Mouse (Mus musculus): Measurements from ENCODE around the gene Hcrtr1. TPM values are rescaled to one million over a fixed set of nuclear protein-coding genes. Genes with fewer than 3 reads are reported as not detected.

Hcrtr1 gene
- polyA plus RNA-seq, 1 experiment from 2014 or later, result 0.34 TPM

DNA sequence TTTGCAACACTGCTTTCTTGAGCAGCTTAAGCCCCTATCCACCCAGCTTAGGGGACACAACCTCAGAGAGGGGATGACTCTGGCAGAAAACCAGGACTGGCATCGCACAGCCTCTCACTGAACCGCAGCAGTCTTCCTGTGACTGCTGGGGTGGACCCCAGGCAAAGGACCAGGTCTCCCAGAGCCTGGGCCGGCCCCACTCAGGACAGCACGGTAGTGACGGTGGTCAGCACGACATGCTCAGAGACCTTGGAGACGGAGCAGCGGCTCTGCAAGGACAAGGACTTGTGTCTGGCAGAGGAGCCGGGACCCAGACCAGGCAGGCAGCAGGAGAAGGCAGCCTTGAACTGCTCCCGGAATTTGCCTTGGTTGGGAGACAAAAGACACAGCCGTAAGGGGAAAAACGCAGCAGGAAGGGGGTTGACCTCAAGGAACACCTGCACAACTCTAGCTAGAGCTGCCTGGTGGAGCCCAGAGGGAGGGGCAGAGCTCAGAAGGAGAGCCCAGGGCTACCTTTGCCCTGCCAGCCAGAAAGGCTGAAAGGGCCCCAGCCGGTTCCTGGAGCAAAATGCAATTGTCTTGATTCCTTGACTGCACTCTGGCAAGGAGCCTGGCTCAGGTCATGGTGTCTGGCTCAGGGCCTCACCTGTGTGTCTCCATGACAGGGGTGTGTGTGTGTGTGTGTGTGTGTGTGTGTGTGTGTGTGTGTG is 8.4 kb downstream of the Hcrtr1 start:
- 51% methylated on average over 13 of the region's 13 CpGs for WGBS
- no peak overlapping the region for H3K4me3 ChIP-seq (ENCODE audit: low read length)
- H3K9me3 ChIP-seq (ENCODE audit: control insufficient read depth, low read length), result no peaks in the 10 kb centered on the region
- peak; percentile 91 for ATAC-seq
- peak overlapping the region; percentile 94 for H3K27ac ChIP-seq (ENCODE audit: low read length)
- no peaks in the 10 kb centered on the region for H3K27me3 ChIP-seq (replicated peaks; ENCODE audit: control insufficient read depth, insufficient read depth, low read length)
- H3K4me2 ChIP-seq (ENCODE audit: low read depth, low read length), result peak overlapping the region; percentile 27; the same call in 1 of the 2 replicates
- peaks cover 52% of the 10 kb centered on the region for H3K4me1 ChIP-seq (ENCODE audit: control insufficient read depth, insufficient read depth, low read length)
- peaks cover 8% of the 10 kb centered on the region for H3K36me3 ChIP-seq (ENCODE audit: control insufficient read depth, insufficient read depth, low read length)
- H3K9ac ChIP-seq (ENCODE audit: low read depth, low read length), result peak overlapping the region; percentile 43; the same call in 1 of the 2 replicates

DNA sequence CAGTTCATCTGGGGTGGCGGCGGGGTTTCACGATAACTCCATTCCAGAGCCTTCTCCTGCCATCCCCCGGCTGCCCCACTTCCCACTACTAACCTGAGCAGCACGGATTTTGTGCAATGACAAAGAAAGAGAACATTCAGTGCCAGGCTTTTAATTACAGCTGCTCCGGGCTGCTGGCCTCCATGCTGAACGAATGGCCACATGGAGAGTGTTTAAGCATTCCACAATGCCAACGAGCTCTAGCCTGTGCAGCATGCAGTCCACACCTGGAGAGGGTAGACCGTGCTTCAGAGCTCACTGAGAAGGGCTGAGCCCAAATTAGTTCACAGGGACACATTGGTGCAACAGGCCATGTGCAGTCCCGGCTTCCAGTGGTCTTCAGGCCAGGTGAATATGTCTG is 9.1 kb downstream of the Hcrtr1 start:
- Histone ChIP-seq H3K4me1 (ENCODE audit: control insufficient read depth, insufficient read depth, low read length) (peaks cover 51% of the 10 kb centered on the region), H3K4me3 (ENCODE audit: low read length) (no peak overlapping the region), H3K27ac (ENCODE audit: low read length) (peak overlapping the region; percentile 94), H3K36me3 (ENCODE audit: control insufficient read depth, insufficient read depth, low read length) (peaks cover 15% of the 10 kb centered on the region), H3K27me3 (replicated peaks; ENCODE audit: control insufficient read depth, insufficient read depth, low read length) (no peaks in the 10 kb centered on the region), H3K9ac (ENCODE audit: low read depth, low read length) (peak overlapping the region; percentile 43; the same call in 1 of the 2 replicates), H3K9me3 (ENCODE audit: control insufficient read depth, low read length) (no peaks in the 10 kb centered on the region), H3K4me2 (ENCODE audit: low read depth, low read length) (no peak overlapping the region)
- 80% methylated on average over 10 of the region's 10 CpGs for WGBS
- no peak for ATAC-seq

DNA sequence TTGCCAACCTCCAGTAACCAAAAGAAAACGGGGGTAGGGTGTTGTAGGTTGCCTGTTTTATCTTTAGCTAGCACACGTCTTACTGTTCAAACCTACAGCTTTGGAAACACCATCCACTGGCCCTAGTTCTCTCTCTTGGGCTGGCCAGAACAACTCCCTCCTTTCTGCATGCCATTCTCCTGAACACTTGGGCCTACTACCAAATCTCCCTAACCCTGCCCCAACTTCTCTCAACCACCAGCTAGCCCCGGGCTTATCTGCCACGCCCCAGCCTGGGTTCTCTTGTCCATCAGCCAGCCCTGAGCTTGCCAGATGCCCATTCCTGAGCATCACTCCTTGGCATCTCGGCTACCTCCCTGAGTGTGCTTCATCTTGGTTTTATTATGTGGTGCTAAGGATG is 10.3 kb downstream of the Hcrtr1 start:
- H3K9ac ChIP-seq (ENCODE audit: low read depth, low read length), result no peak overlapping the region
- no peak for ATAC-seq
- no peak overlapping the region for H3K4me3 ChIP-seq (ENCODE audit: low read length)
- peaks cover 40% of the 10 kb centered on the region for H3K4me1 ChIP-seq (ENCODE audit: control insufficient read depth, insufficient read depth, low read length)
- H3K4me2 ChIP-seq (ENCODE audit: low read depth, low read length), result no peak overlapping the region
- H3K9me3 ChIP-seq (ENCODE audit: control insufficient read depth, low read length), result no peaks in the 10 kb centered on the region
- peaks cover 24% of the 10 kb centered on the region for H3K36me3 ChIP-seq (ENCODE audit: control insufficient read depth, insufficient read depth, low read length)
- no peaks in the 10 kb centered on the region for H3K27me3 ChIP-seq (replicated peaks; ENCODE audit: control insufficient read depth, insufficient read depth, low read length)
- no peak overlapping the region for H3K27ac ChIP-seq (ENCODE audit: low read length)
- WGBS, result 76% methylated on average over 5 of the region's 5 CpGs

GRCm38 (mm10) chr4:130125935-130126334 is 13.2 kb downstream of the Hcrtr1 start:
- Histone ChIP-seq H3K4me2 (ENCODE audit: low read depth, low read length) (no peak overlapping the region), H3K4me3 (ENCODE audit: low read length) (no peak overlapping the region), H3K36me3 (ENCODE audit: control insufficient read depth, insufficient read depth, low read length) (peaks cover 33% of the 10 kb centered on the region), H3K9ac (ENCODE audit: low read depth, low read length) (no peak overlapping the region), H3K9me3 (ENCODE audit: control insufficient read depth, low read length) (no peaks in the 10 kb centered on the region), H3K27me3 (replicated peaks; ENCODE audit: control insufficient read depth, insufficient read depth, low read length) (no peaks in the 10 kb centered on the region), H3K4me1 (ENCODE audit: control insufficient read depth, insufficient read depth, low read length) (peaks cover 18% of the 10 kb centered on the region), H3K27ac (ENCODE audit: low read length) (no peak overlapping the region)
- no peak for ATAC-seq
- 81% methylated on average over 5 of the region's 5 CpGs for WGBS

DNA sequence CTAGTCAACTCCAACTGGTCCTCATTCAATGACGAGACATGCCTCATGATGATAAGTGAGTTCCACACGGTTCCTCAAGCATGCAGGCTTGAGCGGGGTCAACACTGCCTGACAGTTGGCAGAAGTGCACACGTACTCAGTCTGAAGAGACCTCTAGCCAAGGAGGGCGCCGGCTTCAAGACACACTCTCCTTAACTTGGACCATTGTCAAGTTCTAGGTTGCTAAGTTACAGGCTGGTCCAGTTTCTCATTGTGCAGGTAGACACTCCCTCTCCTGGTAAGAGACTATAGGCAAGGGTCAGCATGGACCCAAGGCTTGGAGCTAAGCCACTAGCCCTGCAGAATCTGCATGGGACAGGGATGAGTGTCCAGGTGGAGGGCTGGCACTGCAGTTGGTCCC is 14.0 kb downstream of the Hcrtr1 start:
- peaks cover 33% of the 10 kb centered on the region for H3K36me3 ChIP-seq (ENCODE audit: control insufficient read depth, insufficient read depth, low read length)
- H3K27me3 ChIP-seq (replicated peaks; ENCODE audit: control insufficient read depth, insufficient read depth, low read length), result no peaks in the 10 kb centered on the region
- no peak overlapping the region for H3K4me2 ChIP-seq (ENCODE audit: low read depth, low read length)
- H3K4me1 ChIP-seq (ENCODE audit: control insufficient read depth, insufficient read depth, low read length), result peaks cover 11% of the 10 kb centered on the region
- no peaks in the 10 kb centered on the region for H3K9me3 ChIP-seq (ENCODE audit: control insufficient read depth, low read length)
- no peak for ATAC-seq
- H3K4me3 ChIP-seq (ENCODE audit: low read length), result no peak overlapping the region
- no peak overlapping the region for H3K27ac ChIP-seq (ENCODE audit: low read length)
- 92% methylated on average over 6 of the region's 6 CpGs for WGBS
- no peak overlapping the region for H3K9ac ChIP-seq (ENCODE audit: low read depth, low read length)

DNA sequence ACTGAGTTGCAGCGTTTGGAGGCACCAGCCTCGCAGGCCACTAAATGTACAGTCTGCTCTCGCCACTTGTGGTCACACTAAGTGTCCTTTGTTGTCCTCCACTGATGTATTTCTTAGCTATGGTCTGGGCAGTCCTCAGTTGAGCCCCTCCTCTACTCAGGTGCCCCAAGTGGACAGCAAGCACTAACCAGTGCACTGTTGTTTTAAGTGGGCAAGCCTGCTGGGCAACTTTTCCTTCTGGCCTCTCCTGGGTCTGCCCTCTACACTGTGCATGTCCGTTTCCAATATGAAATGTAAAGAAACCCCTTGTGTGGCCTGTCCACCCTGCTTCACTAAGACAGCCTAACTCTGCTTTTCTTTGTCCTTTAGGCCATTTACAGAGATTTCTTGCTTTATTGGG is 15.0 kb downstream of the Hcrtr1 start:
- H3K27ac ChIP-seq (ENCODE audit: low read length), result no peak overlapping the region
- H3K9ac ChIP-seq (ENCODE audit: low read depth, low read length), result no peak overlapping the region
- no peak for ATAC-seq
- H3K9me3 ChIP-seq (ENCODE audit: control insufficient read depth, low read length), result no peaks in the 10 kb centered on the region
- WGBS, result 83% methylated on average over 4 of the region's 4 CpGs
- no peak overlapping the region for H3K4me2 ChIP-seq (ENCODE audit: low read depth, low read length)
- no peaks in the 10 kb centered on the region for H3K27me3 ChIP-seq (replicated peaks; ENCODE audit: control insufficient read depth, insufficient read depth, low read length)
- H3K4me3 ChIP-seq (ENCODE audit: low read length), result no peak overlapping the region
- peaks cover 3% of the 10 kb centered on the region; the same call in 1 of the 2 replicates for H3K4me1 ChIP-seq (ENCODE audit: control insufficient read depth, insufficient read depth, low read length)
- peaks cover 33% of the 10 kb centered on the region for H3K36me3 ChIP-seq (ENCODE audit: control insufficient read depth, insufficient read depth, low read length)

- no peaks in the 10 kb centered on the region; the same call in 1 of the 2 replicates for H3K4me1 ChIP-seq (ENCODE audit: control insufficient read depth, insufficient read depth, low read length)
- H3K36me3 ChIP-seq (ENCODE audit: control insufficient read depth, insufficient read depth, low read length), result peaks cover 33% of the 10 kb centered on the region
- no peak overlapping the region for H3K9ac ChIP-seq (ENCODE audit: low read depth, low read length)
- H3K4me3 ChIP-seq (ENCODE audit: low read length), result no peak overlapping the region
- H3K4me2 ChIP-seq (ENCODE audit: low read depth, low read length), result no peak overlapping the region
- WGBS, result 86% methylated on average over 5 of the region's 5 CpGs
- H3K27ac ChIP-seq (ENCODE audit: low read length), result no peak overlapping the region
- no peaks in the 10 kb centered on the region for H3K9me3 ChIP-seq (ENCODE audit: control insufficient read depth, low read length)
- ATAC-seq, result no peak
- no peaks in the 10 kb centered on the region for H3K27me3 ChIP-seq (replicated peaks; ENCODE audit: control insufficient read depth, insufficient read depth, low read length)
These were observed 16.1 kb downstream of the Hcrtr1 start for GRCm38 (mm10) chr4:130123020-130123419.

DNA sequence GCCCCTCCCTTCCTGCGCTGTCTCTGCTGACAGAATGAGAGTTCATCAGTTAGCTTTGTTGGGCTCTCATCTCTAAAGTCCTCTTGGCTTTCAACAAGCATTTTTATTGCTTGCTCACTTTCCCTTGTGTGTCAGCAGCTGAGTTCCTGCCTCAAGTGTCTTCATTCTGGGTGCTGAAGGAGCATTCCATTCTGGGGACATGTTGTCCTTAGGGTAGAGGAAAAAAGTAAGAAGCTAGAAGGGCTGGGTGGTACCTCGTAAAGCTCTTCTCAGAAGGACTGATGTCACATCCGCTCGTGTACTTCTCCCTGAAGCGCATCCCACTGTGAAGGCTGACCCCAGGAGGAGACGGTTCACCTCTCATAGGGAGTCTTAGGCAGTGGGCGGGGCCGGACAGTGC is 17.6 kb downstream of the Hcrtr1 start:
- no peak overlapping the region for H3K4me3 ChIP-seq (ENCODE audit: low read length)
- no peak overlapping the region for H3K9ac ChIP-seq (ENCODE audit: low read depth, low read length)
- no peaks in the 10 kb centered on the region for H3K27me3 ChIP-seq (replicated peaks; ENCODE audit: control insufficient read depth, insufficient read depth, low read length)
- no peaks in the 10 kb centered on the region; the same call in 1 of the 2 replicates for H3K4me1 ChIP-seq (ENCODE audit: control insufficient read depth, insufficient read depth, low read length)
- no peak for ATAC-seq
- peaks cover 37% of the 10 kb centered on the region for H3K36me3 ChIP-seq (ENCODE audit: control insufficient read depth, insufficient read depth, low read length)
- H3K4me2 ChIP-seq (ENCODE audit: low read depth, low read length), result no peak overlapping the region
- H3K27ac ChIP-seq (ENCODE audit: low read length), result no peak overlapping the region
- no peaks in the 10 kb centered on the region for H3K9me3 ChIP-seq (ENCODE audit: control insufficient read depth, low read length)
- 77% methylated on average over 8 of the region's 8 CpGs for WGBS

GRCm38 (mm10) chr4:130120752-130121151 is 18.4 kb downstream of the Hcrtr1 start:
- no peak for ATAC-seq
- Histone ChIP-seq H3K9me3 (ENCODE audit: control insufficient read depth, low read length) (no peaks in the 10 kb centered on the region), H3K4me1 (ENCODE audit: control insufficient read depth, insufficient read depth, low read length) (no peaks in the 10 kb centered on the region; the same call in 1 of the 2 replicates), H3K27me3 (replicated peaks; ENCODE audit: control insufficient read depth, insufficient read depth, low read length) (no peaks in the 10 kb centered on the region), H3K36me3 (ENCODE audit: control insufficient read depth, insufficient read depth, low read length) (peaks cover 28% of the 10 kb centered on the region), H3K9ac (ENCODE audit: low read depth, low read length) (no peak overlapping the region), H3K27ac (ENCODE audit: low read length) (no peak overlapping the region), H3K4me2 (ENCODE audit: low read depth, low read length) (no peak overlapping the region), H3K4me3 (ENCODE audit: low read length) (no peak overlapping the region)
- WGBS, result 78% methylated on average over 4 of the region's 4 CpGs

GRCm38 (mm10) chr4:130112732-130113131 is 26.4 kb downstream of the Hcrtr1 start:
- H3K4me3 ChIP-seq (ENCODE audit: low read length), result no peak overlapping the region
- H3K4me1 ChIP-seq (ENCODE audit: control insufficient read depth, insufficient read depth, low read length), result peaks cover 28% of the 10 kb centered on the region
- no peak overlapping the region for H3K27ac ChIP-seq (ENCODE audit: low read length)
- H3K36me3 ChIP-seq (ENCODE audit: control insufficient read depth, insufficient read depth, low read length), result peaks cover 2% of the 10 kb centered on the region; the same call in 1 of the 2 replicates
- no peak overlapping the region for H3K4me2 ChIP-seq (ENCODE audit: low read depth, low read length)
- 94% methylated on average over 1 of the region's 1 CpGs for WGBS
- no peak for ATAC-seq
- no peaks in the 10 kb centered on the region for H3K9me3 ChIP-seq (ENCODE audit: control insufficient read depth, low read length)
- no peaks in the 10 kb centered on the region for H3K27me3 ChIP-seq (replicated peaks; ENCODE audit: control insufficient read depth, insufficient read depth, low read length)
- H3K9ac ChIP-seq (ENCODE audit: low read depth, low read length), result no peak overlapping the region
